Mouse (Mus musculus) regulatory T cell (primary cell): Measurements from ENCODE around the gene Hist1h2bb.

Experiments used
- in situ Hi-C: fragments of 300-600 bp; cut with MboI, MseI; formaldehyde crosslinking; loops from one replicate; pipeline ENCODE4 v1.15.1; 2025; ENCODE audit warnings: high pct_unique_total_duplicates

The Hist1h2bb gene

DNA sequence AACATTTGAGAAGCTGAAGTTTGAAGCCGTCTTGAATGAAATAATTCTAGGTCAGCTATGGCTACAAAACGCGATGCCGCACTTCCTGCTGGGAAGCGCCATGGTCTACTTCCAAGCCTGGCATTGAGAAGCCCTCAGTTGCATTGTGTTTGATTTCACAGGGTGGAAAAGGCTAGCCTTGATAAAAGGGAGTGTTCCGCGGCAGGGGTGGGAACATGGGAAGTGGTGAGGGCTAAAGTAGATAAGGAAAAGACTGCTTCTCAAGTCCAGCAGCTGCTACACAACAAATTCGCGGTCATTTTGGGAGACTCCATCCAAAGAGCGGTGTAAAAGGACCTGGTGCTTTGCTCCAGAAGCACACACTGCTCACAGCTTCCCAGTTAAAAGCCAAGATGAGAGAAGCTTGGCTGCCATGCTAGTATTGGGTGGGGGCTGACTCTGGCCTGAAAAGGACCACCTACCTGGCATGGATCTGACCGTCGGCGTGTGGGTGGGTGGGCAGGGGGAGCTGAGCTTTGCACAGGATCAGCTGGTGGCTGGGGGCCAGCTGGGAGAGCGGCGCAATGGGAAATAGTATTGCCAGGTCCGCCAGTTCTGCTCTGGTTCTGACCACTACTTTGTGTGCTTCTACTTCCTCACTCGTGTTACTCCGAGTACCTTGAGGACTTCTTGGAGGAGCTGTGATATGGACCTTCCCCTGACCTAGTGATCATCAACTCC is 17.9 kb upstream of the Hist1h2bb start:
- in situ Hi-C loops, result loop anchor here (5.0 to 25.0 kb wide), 2 partner anchors 96 to 1941 kb away; partner anchors contain the start of genes Hist1h1b, Hist1h2an, Hist1h2bp and Hist1h3i

- in situ Hi-C loops, result loop anchor here (5.0 to 25.0 kb wide), 2 partner anchors 97 to 1942 kb away; partner anchors contain the start of genes Hist1h1b, Hist1h2an, Hist1h2bp and Hist1h3i
These were observed 17.4 kb upstream of the Hist1h2bb start for GRCm38 (mm10) chr13:23729192-23729525.

DNA sequence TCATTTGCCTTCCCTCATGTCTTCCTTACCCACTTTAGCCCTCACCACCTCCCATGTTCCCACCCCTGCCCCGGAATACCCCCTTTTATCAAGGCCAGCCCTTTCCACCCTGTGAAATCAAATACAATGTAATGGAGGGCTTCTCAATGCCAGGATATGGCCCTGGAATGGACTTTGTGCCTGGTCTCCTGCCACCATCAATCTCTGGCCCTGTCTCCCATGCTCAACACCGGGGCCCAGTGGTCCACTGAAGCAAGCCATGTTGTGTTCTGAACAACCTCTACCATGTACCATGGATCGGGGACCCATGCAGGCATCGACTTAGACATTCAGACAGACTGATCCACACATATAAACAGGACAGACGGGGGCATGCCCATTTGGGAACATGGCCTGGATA is 16.8 kb upstream of the Hist1h2bb start:
- in situ Hi-C loops, result loop anchor here (5.0 to 25.0 kb wide), 3 partner anchors 37 to 1942 kb away; partner anchors contain the start of genes Hist1h1b, Hist1h2an, Hist1h2bp and Hist1h3i

GRCm38 (mm10) chr13:23730479-23730878 is 16.1 kb upstream of the Hist1h2bb start:
- in situ Hi-C loops, result loop anchor here (5.0 to 25.0 kb wide), 2 partner anchors 38 to 1943 kb away; partner anchors contain the start of genes Hist1h1b, Hist1h2an, Hist1h2bp and Hist1h3i

GRCm38 (mm10) chr13:23732156-23732804 is 14.3 kb upstream of the Hist1h2bb start:
- in situ Hi-C loops, result loop anchor here (5.0 to 25.0 kb wide), 2 partner anchors 40 to 1945 kb away; partner anchors contain the start of genes Hist1h1b, Hist1h2an, Hist1h2bp and Hist1h3i

GRCm38 (mm10) chr13:23737091-23737490 is 9.4 kb upstream of the Hist1h2bb start:
- in situ Hi-C loops, result loop anchor here (25.0 kb wide), 1 partner anchor 1950 kb away; the partner anchor contains the start of genes Hist1h1b, Hist1h2an, Hist1h2bp and Hist1h3i

- in situ Hi-C loops, result loop anchor here (25.0 kb wide), 1 partner anchor 1951 kb away; the partner anchor contains the start of genes Hist1h1b, Hist1h2an, Hist1h2bp and Hist1h3i
These were observed 8.5 kb upstream of the Hist1h2bb start for GRCm38 (mm10) chr13:23738041-23738440.

DNA sequence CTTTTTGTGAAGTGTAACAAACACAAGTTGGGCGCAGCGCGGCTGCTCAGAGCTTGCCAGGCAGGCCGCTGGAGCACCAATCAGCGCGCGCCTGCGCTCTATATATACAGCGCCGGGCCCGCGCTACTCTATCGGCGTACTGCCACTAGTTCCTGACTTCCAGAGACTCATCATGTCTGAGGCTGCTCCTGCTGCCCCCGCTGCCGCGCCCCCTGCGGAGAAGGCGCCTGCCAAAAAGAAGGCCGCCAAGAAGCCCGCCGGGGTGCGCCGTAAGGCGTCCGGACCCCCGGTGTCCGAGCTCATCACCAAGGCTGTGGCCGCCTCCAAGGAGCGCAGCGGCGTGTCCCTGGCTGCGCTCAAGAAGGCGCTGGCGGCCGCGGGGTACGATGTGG is 7.9 kb upstream of the Hist1h2bb start, which contains the start of gene Hist1h1c:
Gene Hist1h1c (plus strand): TSS at position 132 of the 392 bp plus-strand sequence.
- in situ Hi-C loops, result loop anchor here (25.0 kb wide), 1 partner anchor 1951 kb away; the partner anchor contains the start of genes Hist1h1b, Hist1h2an, Hist1h2bp and Hist1h3i

DNA sequence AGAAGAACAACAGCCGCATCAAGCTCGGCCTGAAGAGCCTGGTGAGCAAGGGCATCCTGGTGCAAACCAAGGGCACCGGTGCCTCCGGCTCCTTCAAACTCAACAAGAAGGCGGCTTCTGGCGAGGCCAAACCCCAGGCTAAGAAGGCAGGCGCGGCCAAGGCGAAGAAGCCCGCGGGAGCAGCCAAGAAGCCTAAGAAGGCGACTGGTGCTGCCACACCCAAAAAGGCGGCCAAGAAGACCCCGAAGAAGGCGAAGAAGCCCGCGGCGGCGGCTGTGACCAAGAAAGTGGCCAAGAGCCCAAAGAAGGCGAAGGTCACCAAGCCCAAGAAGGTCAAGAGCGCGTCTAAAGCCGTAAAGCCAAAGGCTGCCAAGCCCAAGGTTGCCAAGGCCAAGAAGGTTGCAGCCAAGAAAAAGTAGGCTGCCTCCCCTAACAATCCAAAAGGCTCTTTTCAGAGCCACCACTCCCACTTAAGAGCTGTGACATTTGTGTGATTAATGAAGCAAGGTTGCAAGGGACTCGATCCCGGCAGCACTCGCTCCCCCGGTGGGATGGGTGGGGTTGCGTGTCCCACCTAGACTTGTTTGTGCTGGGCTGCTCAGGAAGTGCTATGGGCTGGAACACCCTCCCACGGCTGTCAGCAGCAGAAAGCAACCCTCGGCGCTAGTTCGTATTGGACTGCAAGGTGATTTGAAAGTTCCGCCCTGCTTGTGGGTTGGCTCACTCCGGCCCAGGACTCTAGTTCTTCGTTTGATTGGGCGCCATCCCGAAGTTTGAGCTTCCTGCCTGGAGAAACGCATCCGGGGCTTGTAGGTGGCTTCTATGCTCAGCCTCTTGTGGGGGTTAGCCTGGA is 7.2 kb upstream of the Hist1h2bb start:
- in situ Hi-C loops, result loop anchor here (25.0 kb wide), 1 partner anchor 1952 kb away; the partner anchor contains the start of genes Hist1h1b, Hist1h2an, Hist1h2bp and Hist1h3i

- in situ Hi-C loops, result loop anchor here (10.0 to 25.0 kb wide), 2 partner anchors 1705 to 1953 kb away; partner anchors contain the start of genes Hist1h1b, Hist1h2ah, Hist1h2an and Hist1h2bk
These were observed 6.6 kb upstream of the Hist1h2bb start for GRCm38 (mm10) chr13:23739922-23740252.

DNA sequence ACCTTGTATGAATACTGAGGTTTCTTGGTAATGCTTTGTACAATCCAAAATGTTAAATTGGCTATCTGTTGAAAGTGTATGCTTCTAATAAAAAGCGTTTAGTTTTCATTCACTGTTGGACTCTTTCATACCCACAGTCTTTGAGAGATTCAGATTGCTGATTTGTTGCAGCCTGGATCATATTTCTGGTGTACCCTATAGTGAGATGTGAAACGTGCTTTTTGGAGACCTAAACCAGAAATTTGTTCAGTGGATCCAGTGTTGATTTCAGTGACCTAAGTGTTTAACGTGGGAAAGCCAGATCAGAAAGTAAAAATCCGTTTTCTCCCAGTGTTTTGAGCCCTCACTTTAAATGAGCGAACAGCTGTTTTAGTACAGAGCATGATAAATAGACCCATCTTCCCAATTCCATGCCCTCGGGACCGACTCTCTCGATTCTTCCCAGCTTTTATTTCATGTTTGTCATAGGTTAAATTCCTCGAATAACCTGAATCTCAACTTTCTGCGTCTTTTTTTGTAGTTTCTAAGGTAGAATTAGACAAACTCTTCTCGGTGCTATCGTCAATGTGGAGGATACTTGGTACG is 6.2 kb upstream of the Hist1h2bb start:
- in situ Hi-C loops, result loop anchor here (10.0 to 25.0 kb wide), 2 partner anchors 1706 to 1953 kb away; partner anchors contain the start of genes Hist1h1b, Hist1h2ah, Hist1h2an and Hist1h2bk

- in situ Hi-C loops, result loop anchor here (10.0 to 25.0 kb wide), 2 partner anchors 1706 to 1954 kb away; partner anchors contain the start of genes Hist1h1b, Hist1h2ah, Hist1h2an and Hist1h2bk
These were observed 5.6 kb upstream of the Hist1h2bb start for GRCm38 (mm10) chr13:23740910-23741309.

- in situ Hi-C loops, result loop anchor here (10.0 to 25.0 kb wide), 2 partner anchors 1707 to 1955 kb away; partner anchors contain the start of genes Hist1h1b, Hist1h2ah, Hist1h2an and Hist1h2bk
These were observed 4.5 kb upstream of the Hist1h2bb start for GRCm38 (mm10) chr13:23742007-23742406.

GRCm38 (mm10) chr13:23743215-23743614 is 3.3 kb upstream of the Hist1h2bb start:
- in situ Hi-C loops, result loop anchor here (10.0 to 25.0 kb wide), 2 partner anchors 1708 to 1956 kb away; partner anchors contain the start of genes Hist1h1b, Hist1h2ah, Hist1h2an and Hist1h2bk

DNA sequence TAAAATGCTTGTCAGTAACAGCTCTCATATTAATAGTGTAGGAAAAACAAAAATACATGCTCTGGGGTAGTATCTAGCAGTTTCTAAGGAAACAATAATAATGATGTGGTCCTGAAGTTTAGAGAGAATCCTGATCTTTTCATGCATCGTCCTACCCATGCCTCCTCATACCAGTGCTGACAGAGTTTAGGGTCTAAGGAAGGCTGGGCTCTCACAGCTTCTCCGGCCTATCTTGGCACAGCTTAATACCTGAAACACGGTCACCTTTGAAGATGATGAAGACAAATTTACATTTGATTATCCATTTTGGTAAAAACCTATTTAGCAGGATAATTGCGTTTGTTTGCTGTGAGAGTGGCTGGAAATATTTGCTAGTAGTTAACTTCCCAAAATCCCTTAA is 2.6 kb upstream of the Hist1h2bb start:
- in situ Hi-C loops, result loop anchor here (10.0 to 25.0 kb wide), 2 partner anchors 1709 to 1957 kb away; partner anchors contain the start of genes Hist1h1b, Hist1h2ah, Hist1h2an and Hist1h2bk

- in situ Hi-C loops, result loop anchor here (5.0 to 25.0 kb wide), 3 partner anchors 162 to 1957 kb away; partner anchors contain the start of genes Hist1h1b, Hist1h2ah, Hist1h2an and Hist1h2bk
These were observed 1.8 kb upstream of the Hist1h2bb start for GRCm38 (mm10) chr13:23744421-23745380.

DNA sequence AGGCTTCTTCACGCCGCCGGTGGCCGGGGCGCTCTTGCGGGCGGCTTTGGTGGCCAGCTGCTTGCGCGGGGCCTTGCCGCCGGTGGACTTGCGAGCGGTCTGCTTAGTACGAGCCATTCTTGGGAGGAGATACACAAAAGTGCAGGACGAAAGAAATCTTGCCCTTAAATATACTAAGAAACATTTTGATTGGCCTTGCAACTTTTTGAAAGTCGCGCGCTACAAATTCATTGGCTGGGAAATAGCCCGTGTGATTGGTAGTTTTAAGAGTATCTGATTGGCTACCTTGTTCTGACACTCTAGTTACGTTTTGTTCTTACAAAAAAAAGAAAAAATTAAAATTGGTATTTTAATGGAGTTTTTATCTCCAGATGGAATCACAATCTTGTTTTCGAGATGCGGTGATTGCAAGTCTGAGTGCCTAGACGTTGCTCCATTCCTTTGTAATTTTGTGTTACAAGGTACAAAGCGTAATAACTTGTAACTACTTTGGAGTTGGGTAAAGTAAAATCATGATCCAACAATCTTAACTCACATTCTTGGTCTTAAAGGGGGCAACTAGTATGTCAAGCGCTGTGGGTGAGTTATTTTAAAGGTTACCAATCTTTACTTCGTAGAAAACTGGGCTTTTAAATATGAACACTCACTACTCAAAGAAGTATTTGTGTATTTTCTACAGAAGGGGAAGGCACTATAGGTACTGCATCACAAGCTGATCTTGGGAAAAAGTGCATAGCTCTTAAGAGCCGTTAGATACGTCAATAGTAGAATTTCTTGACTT is 963 bp upstream of the Hist1h2bb start, which contains the start of gene Hist1h3c:
Gene Hist1h3c (minus strand): TSS at position 222 of the 781 bp plus-strand sequence.
- in situ Hi-C loops, result loop anchor here (5.0 to 25.0 kb wide), 3 partner anchors 163 to 1958 kb away; partner anchors contain the start of genes Hist1h1b, Hist1h2ah, Hist1h2an and Hist1h2bk
